Mouse (Mus musculus): Measurements from ENCODE around the gene Pigm.

Pigm gene

GRCm38 (mm10) chr1:172413491-172414230 lies 37.3 kb downstream of the Pigm start:
- no peak for DNase-seq (ENCODE audit: low read depth, low spot score)

DNA sequence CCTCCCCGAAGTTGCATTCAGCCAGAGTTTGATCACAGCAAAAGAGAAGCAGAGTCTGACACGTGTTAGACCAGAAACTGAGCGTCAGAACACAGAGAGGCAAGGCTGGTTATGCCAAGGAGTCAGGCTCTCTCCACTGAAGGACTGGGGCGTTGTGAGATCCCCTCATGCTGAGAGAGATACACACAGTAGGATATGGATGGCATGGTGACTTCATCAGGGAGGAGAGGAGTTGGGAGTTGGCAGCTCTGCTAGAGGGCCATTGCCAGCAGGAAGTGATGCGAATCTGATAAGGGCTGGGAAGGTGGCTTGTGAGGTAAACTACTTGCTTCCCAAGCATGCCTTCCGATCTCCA lies 37.9 kb downstream of the Pigm start:
- no peak for DNase-seq (ENCODE audit: low read depth, low spot score)

DNA sequence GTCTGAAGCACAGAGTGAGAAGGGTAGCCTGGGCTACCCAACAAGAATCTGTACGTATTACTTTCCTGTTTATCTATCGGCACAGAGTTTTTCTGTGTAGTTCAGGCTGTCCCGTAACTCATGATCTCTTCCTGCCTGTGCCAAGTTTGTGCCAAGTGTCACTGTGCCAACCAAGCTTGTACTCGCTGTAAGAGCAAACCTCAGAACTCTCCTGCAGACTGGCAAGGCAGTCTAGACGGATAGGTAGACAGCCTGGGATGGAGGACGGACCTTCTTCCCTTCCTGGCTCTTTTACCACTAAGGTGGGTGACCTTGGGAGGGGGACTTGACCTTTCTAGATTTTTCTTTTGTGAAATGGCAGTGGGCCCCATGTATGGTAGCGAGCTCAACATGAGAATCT lies 38.7 kb downstream of the Pigm start:
- DNase-seq (ENCODE audit: low read depth, low spot score) = no peak

DNA sequence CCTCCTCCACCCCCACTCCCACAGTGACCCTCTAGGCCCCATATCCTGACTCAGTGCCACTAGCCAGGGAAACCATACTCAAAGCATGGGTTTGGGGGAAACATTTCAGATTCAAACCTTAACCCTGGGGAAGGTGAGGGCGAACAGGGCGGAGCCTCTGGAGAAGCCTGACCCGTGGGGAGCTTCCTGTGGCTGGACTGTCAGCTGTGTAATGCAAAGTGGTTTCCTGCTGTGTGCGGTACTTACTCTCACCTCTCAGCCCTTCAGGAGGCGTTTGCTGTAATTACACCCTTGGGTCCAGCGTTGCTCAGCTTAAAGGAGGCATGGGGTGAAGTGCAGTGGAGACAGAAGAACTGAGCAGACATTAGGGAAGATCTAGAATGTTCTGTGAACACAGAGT lies 41.8 kb downstream of the Pigm start:
- peak; percentile 89 for DNase-seq (ENCODE audit: low read depth, low spot score)

- DNase-seq (ENCODE audit: low read depth, low spot score) = no peak
These were observed 42.3 kb downstream of the Pigm start for GRCm38 (mm10) chr1:172418642-172419041.

- DNase-seq (ENCODE audit: low read depth, low spot score) = no peak
These were observed 43.8 kb downstream of the Pigm start for GRCm38 (mm10) chr1:172420181-172420580.

GRCm38 (mm10) chr1:172423393-172423792 lies 47.0 kb downstream of the Pigm start:
- no peak for DNase-seq (ENCODE audit: low read depth, low spot score)

DNA sequence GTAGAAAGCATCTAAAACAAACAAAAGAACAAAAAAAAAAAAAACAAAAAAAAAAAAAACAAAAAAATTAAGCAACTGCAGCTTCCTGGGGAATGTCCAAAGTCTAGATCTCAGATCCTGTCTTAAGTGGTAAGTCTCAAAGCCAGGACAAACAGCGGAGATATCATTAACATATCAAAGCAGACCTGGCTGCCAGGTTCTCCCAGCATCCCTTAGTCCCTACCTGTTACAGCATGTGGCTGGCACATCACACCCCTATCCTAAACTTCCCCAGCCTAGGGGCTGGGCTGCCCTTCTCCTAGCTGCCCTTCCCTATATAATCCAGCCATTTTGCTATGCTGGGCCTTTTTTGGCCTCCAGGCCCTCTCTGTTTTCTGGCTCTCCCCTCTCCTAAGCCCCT lies 50.1 kb downstream of the Pigm start:
- DNase-seq (ENCODE audit: low read depth, low spot score) = peak; percentile 36

DNA sequence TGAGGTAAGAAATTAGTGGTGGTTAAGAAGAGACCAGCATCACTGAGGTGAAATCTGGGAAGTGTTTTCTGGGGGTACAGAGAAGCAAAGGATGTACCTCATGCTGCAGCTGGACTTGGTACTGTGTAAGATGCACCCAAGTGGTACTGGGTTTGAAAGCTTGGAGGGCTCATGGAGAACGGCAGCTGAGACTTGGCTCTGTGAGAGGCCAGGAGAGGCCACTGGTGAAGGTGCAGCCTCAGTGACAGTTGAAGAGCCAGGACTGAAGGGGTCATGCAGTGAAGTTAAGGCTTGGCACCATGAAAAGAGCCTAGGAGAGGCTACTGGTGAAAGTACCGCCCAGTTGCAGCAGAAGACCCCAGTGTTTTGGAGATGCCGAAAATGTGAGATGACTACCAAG lies 51.5 kb downstream of the Pigm start:
- DNase-seq (ENCODE audit: low read depth, low spot score) = no peak

- no peak for DNase-seq (ENCODE audit: low read depth, low spot score)
These were observed 52.3 kb downstream of the Pigm start for GRCm38 (mm10) chr1:172428614-172429013.

DNA sequence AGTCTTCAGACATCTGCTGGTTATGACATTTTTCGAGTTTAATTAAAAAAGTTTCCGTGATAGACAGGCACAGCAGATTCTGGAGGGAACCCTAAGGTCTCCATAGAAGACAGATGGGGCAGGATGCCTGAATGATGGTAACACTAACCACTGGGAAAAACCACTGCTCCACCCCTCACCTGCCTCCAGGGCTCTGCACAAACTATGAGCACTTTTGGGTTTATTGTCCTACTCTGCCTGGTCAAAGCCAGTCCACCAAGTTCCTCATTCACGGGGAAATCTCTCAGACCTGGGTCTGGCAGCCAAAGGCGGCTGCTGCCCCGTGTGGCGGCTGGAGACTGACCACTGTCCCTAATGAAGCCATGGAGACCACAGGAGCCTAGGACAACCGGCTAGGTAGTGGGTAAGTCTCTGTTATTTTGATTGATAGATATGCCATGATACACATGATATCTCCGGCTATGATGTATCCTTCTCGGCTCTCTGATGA lies 54.4 kb downstream of the Pigm start:
- no peak for DNase-seq (ENCODE audit: low read depth, low spot score)

DNA sequence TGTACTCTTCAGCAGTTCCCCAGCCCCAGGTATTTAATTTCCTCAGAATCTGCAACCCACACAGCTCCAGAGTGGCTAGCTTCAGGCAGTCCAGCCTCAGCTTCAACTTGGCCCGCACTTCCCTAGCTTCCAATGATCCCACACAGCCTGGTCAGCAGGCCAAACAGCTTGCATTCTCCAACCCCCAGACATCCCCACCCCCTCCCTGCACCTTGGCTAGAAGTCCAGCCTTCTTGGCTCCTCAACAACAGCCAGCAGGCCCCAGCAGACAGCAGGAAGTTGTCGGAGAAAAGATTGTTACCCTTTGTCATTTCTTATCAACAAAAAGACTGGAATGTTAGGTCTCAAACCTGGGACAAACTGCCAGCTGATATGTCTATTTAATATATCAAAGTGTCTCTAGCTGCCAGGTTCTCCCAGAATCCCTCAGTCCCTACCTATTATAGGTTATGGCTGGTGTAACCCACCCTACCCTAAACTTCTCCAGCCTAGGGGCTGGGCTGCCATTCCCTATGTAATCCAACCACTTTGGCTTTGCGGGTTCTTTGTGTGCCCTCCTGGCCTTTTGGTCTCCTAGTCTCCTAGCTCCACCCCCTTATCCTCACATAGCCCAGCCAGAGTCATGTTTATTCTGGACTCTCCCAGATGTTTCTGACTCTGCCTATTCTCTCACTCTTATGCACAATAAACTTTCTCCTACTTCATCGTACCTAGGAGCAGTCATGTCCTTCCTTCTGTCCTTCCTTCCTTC lies 55.7 kb downstream of the Pigm start:
- no peak for DNase-seq (ENCODE audit: low read depth, low spot score)

DNA sequence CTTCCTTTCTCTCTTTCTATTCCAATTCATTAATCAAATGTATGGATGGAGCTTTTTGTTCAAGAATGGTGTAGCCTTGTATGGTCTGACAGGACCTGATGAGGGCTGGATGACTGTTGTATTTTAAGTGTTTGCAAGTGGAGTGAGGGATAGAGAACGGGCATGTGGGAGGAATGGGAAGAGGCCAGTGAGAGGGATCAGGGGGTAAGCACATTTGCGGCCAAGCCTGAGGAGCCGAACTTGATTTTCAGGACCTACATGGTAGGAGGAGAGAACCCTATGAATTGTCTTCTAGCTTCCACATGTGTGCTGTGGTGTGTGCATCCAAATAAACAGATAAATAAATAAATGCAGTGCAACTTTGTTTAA lies 56.2 kb downstream of the Pigm start:
- DNase-seq (ENCODE audit: low read depth, low spot score) = no peak

DNA sequence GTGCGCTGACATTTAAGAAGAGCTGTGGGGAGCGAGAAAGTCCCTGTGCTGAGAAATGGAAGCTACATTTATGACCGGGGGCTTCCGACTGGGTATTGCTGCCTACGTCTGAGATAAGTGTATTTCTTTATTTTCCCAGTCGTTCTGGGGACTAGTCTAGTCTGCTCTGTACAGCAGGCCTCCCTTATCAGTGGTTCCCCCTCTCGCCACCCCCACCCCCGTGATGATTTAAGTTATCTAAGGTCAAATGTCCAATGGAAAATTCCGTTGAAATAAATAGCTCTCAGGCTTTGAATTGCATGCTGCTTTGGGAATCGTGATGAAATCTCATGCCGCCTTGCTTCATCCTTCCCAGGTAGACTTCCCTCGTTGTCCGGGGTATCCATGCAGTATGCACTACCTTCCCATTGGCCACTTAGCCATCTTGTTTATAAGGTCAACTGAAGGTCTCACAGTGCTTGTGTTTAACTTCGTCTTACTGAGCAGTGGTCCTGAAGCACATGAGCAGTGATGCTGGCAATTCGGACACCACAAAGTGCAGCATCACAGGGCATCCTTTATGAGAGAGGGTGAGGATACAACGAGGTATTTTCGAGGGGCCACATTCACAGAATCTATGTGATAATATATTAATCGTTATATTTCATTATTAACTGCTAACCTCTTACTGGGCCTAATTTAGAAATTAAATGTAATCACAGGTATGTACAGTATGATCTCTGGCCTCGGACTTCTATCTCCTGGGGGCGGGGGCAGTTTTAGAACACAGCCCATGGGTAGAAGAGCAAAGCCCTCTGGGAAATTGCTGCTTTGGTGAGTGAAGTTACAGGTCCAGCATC lies 56.9 kb downstream of the Pigm start:
- no peak for DNase-seq (ENCODE audit: low read depth, low spot score)
